Mouse (Mus musculus) liver, embryonic 15.5 days (tissue): Measurements from ENCODE around the gene Amz2. TPM values are rescaled to one million over a fixed set of nuclear protein-coding genes. Genes with fewer than 3 reads are reported as not detected.
A peak's percentile ranks its signal among the peaks of the same experiment; 100 is the strongest.
"Not testable (repeated sequence)": the region's sequence is repeated elsewhere in the genome, so short reads cannot be mapped to it uniquely, and the experiment has no call there.

Experiments used
- ATAC-seq: fragments of 200-750 bp; cut with Nextera tagmentation; 2 replicates; pipeline ENCODE4 v1.8.0; 2017; ENCODE audit warnings: moderate number of reproducible peaks, mild to moderate bottlenecking, moderate library complexity; ENCODE audit not compliant: insufficient read depth
- H3K27ac ChIP-seq: fragments of 300-500 bp; sonication (generic); replicated peaks from 2 replicates; pipeline ENCODE4 v1.5.1; 2015; ENCODE audit warnings: mild to moderate bottlenecking, inconsistent platforms
- H3K27me3 ChIP-seq: fragments of 300-500 bp; sonication (generic); 2 replicates; pipeline ENCODE4 v1.6.1; 2015; ENCODE audit warnings: mild to moderate bottlenecking, inconsistent platforms
- H3K36me3 ChIP-seq: fragments of 300-500 bp; sonication (generic); replicated peaks from 2 replicates; pipeline ENCODE4 v1.6.1; 2015; ENCODE audit warnings: moderate library complexity, mild to moderate bottlenecking, inconsistent platforms
- H3K4me1 ChIP-seq: fragments of 300-500 bp; sonication (generic); replicated peaks from 2 replicates; pipeline ENCODE4 v1.6.1; 2015; ENCODE audit warnings: inconsistent platforms
- H3K4me2 ChIP-seq: fragments of 300-500 bp; sonication (generic); 2 replicates; pipeline ENCODE4 v1.6.1; 2015; ENCODE audit warnings: moderate library complexity, mild to moderate bottlenecking, inconsistent platforms
- H3K4me3 ChIP-seq: fragments of 300-500 bp; sonication (generic); replicated peaks from 2 replicates; pipeline ENCODE4 v1.5.1; 2015; ENCODE audit warnings: mild to moderate bottlenecking, inconsistent platforms
- H3K9ac ChIP-seq: fragments of 300-500 bp; sonication (generic); 2 replicates; pipeline ENCODE4 v1.6.1; 2015; ENCODE audit warnings: moderate library complexity, mild to moderate bottlenecking, inconsistent platforms
- H3K9me3 ChIP-seq: fragments of 300-500 bp; sonication (generic); replicated peaks from 2 replicates; pipeline ENCODE4 v1.6.1; 2016; ENCODE audit warnings: inconsistent platforms
- WGBS: fragments of 180-500 bp; shearing (Covaris S2); methylation state at CpG from one replicate; pipeline ENCODE4 v1.1.7; 2015; ENCODE audit warnings: mixed read lengths; ENCODE audit not compliant: insufficient replicate concordance; 5-methylcytosine and 5-hydroxymethylcytosine counted together
- polyA plus RNA-seq: library from polyadenylated mRNA; unstranded; fragments of >200 nt; fragmentation: Nextera tagmentation; extraction: Ambion mirVana; gene quantifications from 2 replicates; pipeline ENCODE4 v1.2.1, GENCODE M21; 2015

Amz2 gene
- polyA plus RNA-seq, 1 experiment from 2014 or later = 11.1 TPM

DNA sequence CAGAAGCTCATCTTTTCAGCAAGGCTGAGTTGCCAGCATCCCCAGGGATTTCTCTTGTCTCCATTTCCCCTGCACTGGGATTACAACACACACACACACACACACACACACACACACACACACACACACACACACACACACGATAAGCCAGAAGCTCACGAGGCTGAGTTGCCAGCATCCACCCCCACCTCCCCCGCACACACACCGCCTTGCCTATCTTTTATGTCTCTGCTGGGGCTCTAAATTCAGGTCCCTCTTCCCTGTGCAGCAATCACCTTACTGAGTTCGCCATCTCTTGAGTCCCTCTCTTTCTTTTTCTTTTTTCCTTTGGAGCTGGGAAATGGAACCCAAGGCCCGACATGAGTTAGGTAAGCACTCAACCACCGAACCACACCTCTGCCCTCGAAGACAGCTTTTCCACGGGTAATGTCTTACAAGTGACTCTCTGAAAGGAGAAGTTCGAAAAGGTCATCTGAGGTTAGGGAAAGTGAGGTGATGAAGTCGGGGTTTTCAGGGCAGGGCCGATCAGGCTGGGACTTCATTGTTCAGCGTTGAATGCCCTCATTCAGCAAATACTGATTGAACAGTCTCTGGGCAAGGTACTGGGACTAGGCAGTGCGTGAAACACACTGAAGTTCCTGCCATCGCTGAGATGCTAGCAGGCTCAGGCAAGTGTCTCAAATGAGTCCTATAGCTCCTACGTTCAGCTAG is 54.0 kb downstream of the Amz2 start:
- H3K27ac ChIP-seq = no peak overlapping the region
- no peak for ATAC-seq
- no peak overlapping the region for H3K9ac ChIP-seq
- peaks cover 58% of the 10 kb centered on the region for H3K4me1 ChIP-seq
- no peaks in the 10 kb centered on the region for H3K9me3 ChIP-seq
- H3K27me3 ChIP-seq = no peaks in the 10 kb centered on the region
- H3K4me2 ChIP-seq = no peak overlapping the region
- no peaks in the 10 kb centered on the region for H3K36me3 ChIP-seq
- 47% methylated on average over 16 of the region's 16 CpGs for WGBS
- no peak overlapping the region for H3K4me3 ChIP-seq

DNA sequence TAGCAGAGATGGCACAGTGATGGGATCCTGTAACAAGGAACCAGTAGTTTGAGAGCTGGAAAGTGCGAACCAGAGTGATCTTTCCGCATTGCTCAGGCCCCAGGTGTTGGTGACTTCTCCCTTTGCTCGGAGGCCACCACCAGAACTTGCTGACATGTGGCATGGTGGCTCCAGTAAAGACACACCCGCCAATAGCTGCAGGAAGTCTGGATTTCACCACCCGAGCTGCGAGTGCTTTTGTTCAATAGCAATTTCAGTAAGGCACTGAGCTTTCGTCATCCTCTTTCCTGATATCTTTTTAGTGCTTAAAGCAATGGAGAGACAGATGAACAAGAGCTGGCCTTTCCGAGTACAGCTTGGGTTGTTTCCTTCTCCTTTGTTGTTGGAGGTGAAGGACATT is 54.7 kb downstream of the Amz2 start:
- no peak overlapping the region for H3K4me2 ChIP-seq
- H3K27me3 ChIP-seq = no peaks in the 10 kb centered on the region
- no peaks in the 10 kb centered on the region for H3K36me3 ChIP-seq
- H3K4me1 ChIP-seq = peaks cover 59% of the 10 kb centered on the region
- no peak overlapping the region for H3K9ac ChIP-seq
- H3K27ac ChIP-seq = no peak overlapping the region
- H3K9me3 ChIP-seq = no peaks in the 10 kb centered on the region
- H3K4me3 ChIP-seq = no peak overlapping the region
- ATAC-seq = no peak
- WGBS = 47% methylated on average over 8 of the region's 8 CpGs

DNA sequence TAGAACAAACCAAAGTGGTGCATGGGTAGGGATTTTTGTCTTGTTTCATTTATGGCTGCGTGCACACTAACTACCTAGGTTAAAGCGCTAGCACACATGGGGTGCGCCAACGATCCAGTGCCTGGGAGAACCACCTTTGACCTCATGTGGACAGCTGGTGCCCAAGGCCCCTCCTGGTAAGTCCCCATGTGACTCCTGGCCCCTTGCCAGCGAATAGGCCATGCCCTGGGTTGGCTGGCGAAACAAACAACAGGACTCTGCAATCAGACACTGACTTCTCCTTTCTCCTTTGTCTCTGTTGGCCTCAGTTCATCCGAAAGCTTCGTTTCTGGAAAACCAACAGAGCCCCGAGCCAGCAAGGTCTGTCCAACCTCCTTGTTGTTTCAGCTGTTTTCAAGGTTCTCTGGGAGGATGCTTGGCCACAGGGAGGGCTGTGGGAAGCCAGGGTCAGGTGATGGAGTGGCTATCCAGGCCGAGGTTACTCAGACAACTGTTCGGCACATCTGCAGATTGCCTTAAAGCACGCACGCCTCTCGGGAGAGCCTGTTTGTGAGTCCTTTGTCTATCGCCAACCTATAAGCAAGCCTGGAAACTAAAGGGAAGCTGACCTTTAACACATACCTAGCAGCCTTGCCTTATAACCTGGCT is 59.8 kb downstream of the Amz2 start:
- H3K9ac ChIP-seq = no peak overlapping the region
- H3K4me2 ChIP-seq = no peak overlapping the region
- 77% methylated on average over 15 of the region's 15 CpGs for WGBS
- no peaks in the 10 kb centered on the region for H3K27me3 ChIP-seq
- H3K36me3 ChIP-seq = no peaks in the 10 kb centered on the region
- H3K27ac ChIP-seq = no peak overlapping the region
- H3K9me3 ChIP-seq = no peaks in the 10 kb centered on the region
- H3K4me3 ChIP-seq = no peak overlapping the region
- peaks cover 14% of the 10 kb centered on the region for H3K4me1 ChIP-seq
- peak; percentile 26; the same call in 1 of the 2 replicates for ATAC-seq

DNA sequence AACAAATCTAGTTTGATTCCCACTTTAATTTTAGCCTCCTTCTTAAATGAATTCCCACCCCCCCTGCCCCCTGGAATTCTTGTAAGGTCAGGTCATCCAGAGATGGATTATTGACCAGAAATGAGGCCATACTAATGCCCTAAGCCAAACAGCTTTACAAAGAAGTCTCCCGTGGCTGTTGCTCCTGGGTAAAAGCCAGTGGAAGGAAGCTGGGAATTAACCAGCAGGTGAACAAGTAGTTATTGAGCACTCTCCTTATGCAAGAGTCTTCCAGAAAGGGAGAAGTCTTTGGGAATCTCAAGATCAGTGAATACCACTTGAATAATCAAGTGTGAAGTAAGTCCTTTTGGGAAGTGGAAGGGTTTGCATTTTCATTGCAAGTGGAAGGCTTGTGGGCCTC is 61.4 kb downstream of the Amz2 start:
- Histone ChIP-seq H3K9ac (no peak overlapping the region), H3K4me1 (peaks cover 20% of the 10 kb centered on the region), H3K9me3 (no peaks in the 10 kb centered on the region), H3K27ac (no peak overlapping the region), H3K36me3 (no peaks in the 10 kb centered on the region), H3K4me3 (no peak overlapping the region), H3K27me3 (no peaks in the 10 kb centered on the region), H3K4me2 (no peak overlapping the region)
- 59% methylated on average over 1 of the region's 1 CpGs for WGBS
- no peak for ATAC-seq

DNA sequence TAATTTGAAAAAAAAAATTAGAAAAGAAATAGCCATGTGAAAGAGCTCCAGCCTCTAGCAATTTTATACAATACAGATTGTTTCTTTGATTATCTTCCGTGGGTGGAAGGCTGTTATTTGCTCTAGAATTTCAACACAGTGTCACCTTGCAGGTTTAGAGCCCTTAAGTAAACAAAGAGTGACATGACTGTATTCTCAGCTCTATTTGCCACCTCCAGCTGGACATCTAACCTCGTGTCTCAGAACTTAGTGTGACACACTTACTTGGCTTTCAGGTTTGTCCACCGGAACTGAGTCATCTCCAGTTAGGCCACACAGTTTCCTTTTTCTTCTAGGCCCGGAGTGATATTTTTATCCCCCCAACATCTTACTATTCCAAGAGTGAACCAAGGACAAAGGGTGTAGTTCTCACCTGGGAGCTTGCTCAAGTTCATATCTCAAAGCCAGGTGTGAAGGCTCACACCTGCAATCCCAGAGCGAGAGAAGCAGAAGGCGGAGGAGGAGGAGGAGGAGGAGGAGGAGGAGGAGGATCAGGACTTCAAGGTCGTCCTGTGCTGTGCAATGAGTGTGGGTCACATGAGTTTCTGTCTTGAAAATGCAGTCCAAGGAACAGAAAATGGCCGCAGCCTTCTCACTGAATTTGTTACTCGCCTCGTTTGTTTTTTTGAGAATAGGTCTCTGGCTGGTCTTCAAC is 62.4 kb downstream of the Amz2 start:
- Histone ChIP-seq H3K4me3 (no peak overlapping the region), H3K9me3 (no peaks in the 10 kb centered on the region), H3K9ac (no peak overlapping the region), H3K4me1 (peaks cover 30% of the 10 kb centered on the region), H3K36me3 (no peaks in the 10 kb centered on the region), H3K27me3 (no peaks in the 10 kb centered on the region), H3K4me2 (no peak overlapping the region), H3K27ac (peak overlapping the region; percentile 38; the same call in 1 of the 2 replicates)
- no peak; the same call in 1 of the 2 replicates for ATAC-seq
- WGBS = 57% methylated on average over 10 of the region's 10 CpGs

DNA sequence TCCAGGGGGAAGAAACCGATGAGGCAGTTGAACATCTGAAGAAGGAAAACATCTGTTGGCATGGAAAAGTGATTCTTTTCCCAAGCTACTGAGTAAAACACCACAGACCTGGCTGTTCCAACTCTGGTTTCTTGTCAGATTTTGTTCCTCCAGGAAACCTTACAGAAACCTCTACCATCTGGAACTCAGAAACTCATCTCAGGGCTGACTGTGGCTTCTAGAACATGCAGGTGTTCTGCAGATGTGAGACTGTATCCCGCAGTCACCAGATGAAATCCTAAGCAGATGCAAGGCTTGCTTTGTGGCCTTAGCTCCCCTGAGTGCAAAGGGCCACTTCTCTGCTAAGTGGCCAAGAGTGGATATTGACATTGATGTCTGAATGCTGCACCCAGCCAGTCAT is 64.0 kb downstream of the Amz2 start:
- Histone ChIP-seq H3K9ac (no peak overlapping the region), H3K4me2 (no peak overlapping the region), H3K27me3 (no peaks in the 10 kb centered on the region), H3K4me1 (peaks cover 44% of the 10 kb centered on the region), H3K9me3 (no peaks in the 10 kb centered on the region), H3K27ac (no peak overlapping the region), H3K4me3 (no peak overlapping the region), H3K36me3 (no peaks in the 10 kb centered on the region)
- 84% methylated on average over 2 of the region's 2 CpGs for WGBS
- no peak for ATAC-seq

DNA sequence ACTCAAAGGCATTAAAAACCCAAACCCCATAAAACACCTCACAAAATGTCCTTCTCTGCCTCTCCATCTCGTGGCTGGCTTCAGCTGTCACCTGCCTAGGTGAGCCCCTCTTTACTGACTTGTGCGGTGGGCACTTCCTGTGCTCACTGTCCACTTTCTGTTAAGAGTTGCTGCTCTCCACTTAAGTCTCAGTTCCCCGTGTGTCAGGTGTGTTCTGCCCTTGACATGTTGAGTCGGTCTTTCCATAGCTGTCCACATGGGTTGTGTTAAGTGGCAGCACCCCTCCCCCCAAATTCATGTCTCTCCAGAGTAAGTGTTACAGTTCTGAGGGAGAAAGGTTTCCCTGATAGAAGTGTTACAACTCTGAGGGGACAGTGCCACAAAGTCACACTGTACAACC is 66.1 kb downstream of the Amz2 start:
- no peak overlapping the region for H3K4me3 ChIP-seq
- H3K27me3 ChIP-seq = no peaks in the 10 kb centered on the region
- no peaks in the 10 kb centered on the region for H3K36me3 ChIP-seq
- no peak for ATAC-seq
- peak overlapping the region; percentile 30; the same call in 1 of the 2 replicates for H3K27ac ChIP-seq
- 73% methylated on average over 4 of the region's 4 CpGs for WGBS
- H3K9me3 ChIP-seq = no peaks in the 10 kb centered on the region
- no peak overlapping the region for H3K4me2 ChIP-seq
- no peak overlapping the region for H3K9ac ChIP-seq
- peaks cover 55% of the 10 kb centered on the region for H3K4me1 ChIP-seq

DNA sequence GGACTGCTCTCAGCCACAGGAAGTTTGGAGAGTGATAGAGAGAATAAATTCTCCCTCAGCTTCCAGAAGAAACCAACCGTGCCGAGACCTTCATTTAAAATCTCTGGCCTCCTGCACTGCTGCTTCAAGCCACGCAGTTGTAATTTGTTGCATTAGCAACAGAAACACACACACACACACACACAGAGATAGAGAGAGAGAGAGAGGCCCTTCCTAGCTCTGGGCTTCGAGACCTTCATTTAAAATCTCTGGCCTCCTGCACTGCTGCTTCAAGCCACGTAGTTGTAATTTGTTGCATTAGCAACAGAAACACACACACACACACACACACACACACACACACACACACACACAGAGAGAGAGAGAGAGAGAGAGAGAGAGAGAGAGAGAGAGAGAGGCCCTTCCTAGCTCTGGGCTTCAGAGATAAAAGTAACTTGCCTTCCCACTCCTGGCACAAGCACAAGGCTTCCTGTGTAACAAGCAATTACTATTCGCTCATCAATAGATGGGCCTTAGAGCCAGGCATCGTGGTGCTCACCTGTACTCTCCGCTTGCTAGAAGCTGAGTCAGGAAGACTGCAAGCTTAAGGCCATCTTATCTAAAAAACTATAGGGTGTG is 67.2 kb downstream of the Amz2 start:
- Histone ChIP-seq H3K4me2 (peak overlapping the region; percentile 41), H3K9ac (peak overlapping the region; percentile 19), H3K4me1 (peaks cover 66% of the 10 kb centered on the region), H3K27ac (peak overlapping the region; percentile 83)
- H3K9me3 ChIP-seq, H3K4me3 ChIP-seq, H3K27me3 ChIP-seq, H3K36me3 ChIP-seq: not testable (repeated sequence)
- 19% methylated on average over 8 of the region's 8 CpGs for WGBS
- peak; percentile 77 for ATAC-seq

DNA sequence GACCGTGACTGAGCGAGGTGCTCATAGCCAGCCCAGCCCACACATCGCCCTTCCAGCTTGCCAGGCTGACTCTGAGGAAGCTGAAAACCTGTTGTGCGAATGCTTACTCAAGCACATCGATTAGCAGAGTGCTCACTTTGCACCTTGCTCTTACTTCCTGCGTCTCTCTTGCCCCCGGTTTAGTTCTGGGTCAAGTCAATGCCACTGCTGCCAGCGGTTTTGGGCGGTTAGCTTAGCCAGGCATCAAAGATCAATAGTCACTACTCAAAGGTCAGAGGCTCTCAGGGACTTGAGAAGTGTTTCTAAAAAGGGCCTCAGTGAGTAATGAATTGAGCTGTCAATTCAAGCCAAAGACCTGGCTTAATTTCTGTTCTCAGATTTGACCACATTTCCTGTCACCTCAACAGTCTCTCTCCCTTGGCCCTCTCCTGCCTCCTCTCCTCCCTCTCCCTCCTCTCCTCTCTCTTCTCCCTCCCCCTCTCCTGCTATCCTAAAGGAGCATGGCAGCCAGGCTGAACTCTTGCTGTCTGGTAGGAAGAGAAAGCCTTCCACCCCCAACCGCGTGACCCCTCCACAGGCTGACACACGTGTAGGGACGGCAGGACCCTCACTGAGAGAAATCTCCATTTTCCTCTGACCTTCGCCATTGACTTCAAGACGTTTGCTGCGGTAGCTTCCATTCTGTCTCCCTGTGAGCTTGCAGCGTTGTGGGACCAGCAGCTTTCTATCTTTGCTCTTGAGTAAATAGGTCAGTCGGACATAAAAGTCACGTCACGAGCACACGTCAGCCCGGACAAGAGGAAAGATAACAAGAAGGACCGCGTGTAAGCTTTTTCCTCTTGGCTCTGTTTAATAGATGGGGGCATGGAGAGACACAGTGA is 69.4 kb downstream of the Amz2 start:
- Histone ChIP-seq H3K27me3 (no peaks in the 10 kb centered on the region), H3K9me3 (no peaks in the 10 kb centered on the region), H3K36me3 (no peaks in the 10 kb centered on the region), H3K4me3 (no peak overlapping the region), H3K27ac (peak overlapping the region; percentile 62), H3K4me1 (peaks cover 76% of the 10 kb centered on the region), H3K4me2 (peak overlapping the region; percentile 9), H3K9ac (no peak overlapping the region; the same call in 1 of the 2 replicates)
- WGBS = 47% methylated on average over 24 of the region's 24 CpGs
- ATAC-seq = no peak

DNA sequence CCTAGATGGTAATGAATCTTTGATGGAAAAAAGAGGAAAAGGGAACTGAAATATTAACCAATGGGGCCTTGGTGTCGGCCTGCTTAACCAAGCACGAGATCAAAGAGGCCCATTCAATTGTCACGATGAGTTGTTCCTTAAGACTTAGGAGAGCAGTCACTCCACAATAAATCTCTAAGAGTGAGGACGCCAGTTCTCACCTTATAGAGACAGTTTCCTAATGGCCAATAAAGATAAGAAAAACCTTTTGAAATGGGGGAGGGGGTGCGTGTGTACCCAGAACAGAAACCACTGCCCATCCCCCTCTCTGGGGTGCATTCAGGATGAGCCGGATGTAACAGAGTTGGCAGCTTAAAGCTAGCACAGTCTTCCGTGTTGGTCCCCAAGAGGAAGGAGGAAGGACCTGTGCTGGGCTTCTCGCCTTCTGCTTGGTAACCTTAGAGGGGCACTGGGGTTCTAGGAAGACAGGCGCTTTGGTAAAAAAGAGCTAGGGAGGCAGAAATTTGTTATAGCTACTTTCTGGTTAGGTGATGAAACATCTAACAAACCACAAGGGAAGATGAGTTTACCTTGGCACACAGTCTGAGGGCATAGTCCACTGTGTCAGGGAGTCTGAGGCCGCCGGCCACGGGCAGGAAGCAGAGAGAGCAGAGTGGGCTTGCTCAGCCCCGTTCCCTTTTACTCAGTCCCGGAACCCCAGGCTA is 70.2 kb downstream of the Amz2 start:
- 13% methylated on average over 14 of the region's 14 CpGs for WGBS
- no peak for ATAC-seq
- H3K27me3 ChIP-seq = no peaks in the 10 kb centered on the region
- peak overlapping the region; percentile 62 for H3K27ac ChIP-seq
- H3K9me3 ChIP-seq = no peaks in the 10 kb centered on the region
- H3K4me2 ChIP-seq = peak overlapping the region; percentile 9
- H3K9ac ChIP-seq = no peak overlapping the region; the same call in 1 of the 2 replicates
- H3K36me3 ChIP-seq = no peaks in the 10 kb centered on the region
- no peak overlapping the region for H3K4me3 ChIP-seq
- H3K4me1 ChIP-seq = peaks cover 78% of the 10 kb centered on the region
